Mouse (Mus musculus): ENCODE results near the gene Elf2.

- TF ChIP-seq CTCF (IDR thresholded peaks at IDR 0.05; ENCODE audit: low read depth, low read length) (no peak), POLR2A (IDR thresholded peaks at IDR 0.05; ENCODE audit: borderline replicate concordance, low read depth, low read length) (no peak)
Measured at GRCm38 (mm10) chr3:51387134-51387451, 46.6 kb upstream of the Elf2 start.

All from bone marrow macrophage, adult 2 months (primary cell).